Mouse (Mus musculus) ES-E14 (cell line): ENCODE data around the gene Tma7.

ENCODE experiments used
- HCFC1 ChIP-seq: IDR thresholded peaks from 2 replicates; pipeline ENCODE4 v1.6.1; 2012; ENCODE audit warnings: low read length, inconsistent platforms, borderline replicate concordance; ENCODE audit not compliant: insufficient read depth
- MAFK ChIP-seq: IDR thresholded peaks from 2 replicates; pipeline ENCODE4 v1.6.1; 2014; ENCODE audit warnings: mild to moderate bottlenecking, low read depth, low read length, inconsistent platforms; ENCODE audit not compliant: insufficient read depth

DNA sequence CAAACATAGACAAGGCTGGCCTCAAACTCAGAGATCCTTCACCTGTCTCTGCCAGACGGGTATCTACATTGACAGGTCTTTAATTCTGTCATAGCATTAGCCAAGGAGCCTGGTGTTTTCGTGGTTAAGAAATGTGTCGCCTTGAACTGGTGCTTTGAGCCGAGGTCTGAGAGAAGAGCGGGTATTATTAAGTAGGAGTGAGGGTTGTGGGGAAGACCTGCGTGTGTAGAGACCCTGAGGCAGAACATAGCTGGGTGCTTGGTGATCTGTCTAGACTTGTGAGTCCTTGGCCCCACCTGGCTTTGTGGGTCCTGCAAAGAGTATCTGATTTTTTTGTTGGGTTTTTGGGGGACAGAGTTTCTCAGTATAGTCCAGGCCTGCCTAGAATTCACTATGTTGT, 28.5 kb downstream of the Tma7 start:
- TF ChIP-seq HCFC1 (no peak), MAFK (no peak)
